Mouse (Mus musculus) embryo, embryonic 11 days (tissue): Measurements from ENCODE around the gene Zfyve21.

ENCODE experiments used
- DNase-seq: peaks from one replicate; pipeline ENCODE4 v3.0.0-alpha.2; 2015

Gene Zfyve21

GRCm38 (mm10) chr12:111800459-111801183 is 13.3 kb upstream of the Zfyve21 start:
- no peak for DNase-seq

- DNase-seq = no peak
Measured at GRCm38 (mm10) chr12:111803538-111803937, 10.4 kb upstream of the Zfyve21 start.

DNA sequence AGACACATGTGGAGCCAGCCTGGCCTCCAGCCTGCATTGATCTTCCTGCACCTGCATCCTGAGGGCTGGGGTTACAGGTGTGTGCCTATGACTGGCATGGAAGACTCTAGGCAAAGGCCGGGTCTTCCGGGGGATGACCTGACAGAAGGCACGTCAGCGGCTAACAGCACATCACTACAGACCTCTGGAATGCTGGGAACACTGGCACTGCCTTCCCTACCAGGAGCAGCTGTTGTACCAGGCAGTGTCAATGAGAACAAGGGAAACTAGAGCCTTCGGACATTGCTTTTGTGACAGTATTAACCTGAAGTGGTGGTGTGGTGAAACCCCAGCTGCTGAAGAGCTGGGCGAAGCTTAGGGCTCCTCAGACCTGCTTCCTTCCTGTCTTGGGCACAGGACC is 5.2 kb upstream of the Zfyve21 start:
- no peak for DNase-seq

DNA sequence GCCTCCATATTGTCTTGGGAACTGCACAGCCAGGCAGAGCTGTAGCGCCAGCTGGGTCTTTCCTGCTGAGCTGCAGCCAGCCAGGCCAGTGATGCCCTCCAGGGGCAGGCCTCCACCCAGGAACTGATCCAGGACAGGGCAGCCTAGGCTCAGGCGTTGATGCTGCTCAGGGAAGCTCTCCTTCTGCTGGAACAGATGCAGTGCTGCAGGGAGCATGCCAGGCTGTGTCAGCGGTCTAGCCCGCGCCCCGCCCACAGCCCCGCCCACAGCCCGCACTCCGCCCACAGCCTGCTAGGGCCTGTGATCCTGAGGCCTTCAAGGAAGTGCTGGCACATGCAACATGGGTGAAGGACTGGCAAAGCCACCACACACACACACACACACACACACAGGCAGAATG is 4.2 kb upstream of the Zfyve21 start:
- peak; percentile 79 for DNase-seq

DNA sequence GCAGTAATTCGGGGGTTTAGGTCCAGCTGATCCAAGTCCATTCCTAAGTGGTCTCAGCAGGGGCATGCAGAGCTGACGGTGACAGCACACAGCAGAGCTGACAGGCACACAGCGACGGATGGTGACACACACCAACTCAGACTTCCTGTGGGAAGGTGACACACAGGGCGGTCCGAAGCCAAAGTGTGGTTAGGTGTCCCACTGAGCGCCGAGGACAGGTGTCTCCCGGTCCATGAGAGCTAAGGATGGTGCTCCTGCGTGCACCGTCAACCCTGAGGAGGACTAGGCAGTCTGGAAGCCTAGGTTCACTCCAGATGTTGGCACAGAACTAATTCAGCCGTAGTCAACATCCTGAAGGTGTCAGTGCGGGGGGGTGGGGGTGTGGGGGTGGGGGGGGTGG is 1.9 kb upstream of the Zfyve21 start:
- no peak for DNase-seq

DNA sequence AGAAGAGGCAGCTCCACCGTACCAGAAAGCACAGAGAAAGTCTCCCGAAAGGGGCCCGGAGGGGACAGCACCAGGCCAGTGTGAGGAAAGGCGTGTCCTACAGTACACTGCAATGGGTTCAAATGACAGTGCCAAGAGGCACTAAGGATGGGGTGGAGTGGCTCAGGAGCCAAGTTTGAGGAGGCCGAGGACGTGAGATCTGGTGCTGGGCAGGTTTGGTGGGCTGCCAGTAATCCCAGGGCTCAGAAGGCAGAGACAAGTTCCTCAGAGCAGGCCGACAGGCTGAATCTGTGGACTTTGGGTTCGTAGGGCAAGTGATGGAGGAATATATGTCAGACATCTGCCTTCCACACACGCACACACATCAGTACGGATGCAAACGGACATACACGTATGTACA is 1.4 kb upstream of the Zfyve21 start:
- DNase-seq = no peak

GRCm38 (mm10) chr12:111813111-111813765 is 732 bp upstream of the Zfyve21 start:
- peak; percentile 12 for DNase-seq

DNA sequence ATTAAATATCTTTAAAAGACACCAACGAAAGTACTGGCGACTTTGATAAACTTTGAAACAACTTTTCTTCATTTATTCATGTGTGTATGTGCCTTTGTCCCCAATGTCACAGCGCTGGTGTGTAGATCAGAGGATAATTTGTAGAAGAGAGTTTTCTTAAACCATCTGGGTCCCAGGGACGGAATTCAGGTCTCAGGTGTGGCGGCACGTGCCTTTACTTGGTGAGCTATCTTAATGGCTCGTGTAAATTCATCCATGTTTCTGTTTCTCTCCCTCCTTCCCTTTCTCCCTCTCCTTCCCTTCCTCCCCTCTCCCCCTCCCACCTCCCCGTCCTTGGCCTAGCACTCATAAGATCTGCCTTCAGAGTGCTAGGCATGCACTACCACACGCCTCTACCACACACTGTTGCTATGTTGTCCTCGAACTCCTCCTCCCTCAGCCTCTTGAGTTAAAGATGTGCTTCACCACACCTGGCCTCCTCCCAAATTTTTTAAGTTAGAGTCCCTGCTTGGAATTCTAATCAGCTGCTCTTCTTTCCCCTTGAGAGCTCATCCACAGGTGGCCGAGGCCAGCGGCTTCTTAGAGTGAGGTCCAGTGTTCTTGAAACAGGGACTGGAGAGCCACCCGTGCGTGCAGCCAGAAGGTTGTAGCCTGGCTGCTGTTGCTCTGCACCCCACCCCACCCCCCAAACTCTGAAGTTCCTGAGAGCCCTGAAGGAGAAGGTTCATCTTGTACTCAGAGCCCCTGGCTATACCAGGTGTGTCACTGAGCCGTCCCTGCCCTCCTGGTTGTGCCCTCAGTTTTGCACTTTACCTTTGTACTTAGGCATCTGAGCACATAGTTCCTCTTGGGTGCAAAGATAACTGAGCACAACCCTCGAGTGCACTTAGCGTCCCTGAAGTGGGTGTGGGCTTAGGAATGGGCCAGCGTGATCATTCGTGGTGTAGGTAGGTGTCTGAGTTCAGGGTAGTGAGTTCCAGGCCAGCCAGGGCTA is 1.1 kb downstream of the Zfyve21 start:
- DNase-seq = peak; percentile 27

- peak; percentile 6 for DNase-seq
Measured at GRCm38 (mm10) chr12:111816528-111816927, 2.6 kb downstream of the Zfyve21 start.

DNA sequence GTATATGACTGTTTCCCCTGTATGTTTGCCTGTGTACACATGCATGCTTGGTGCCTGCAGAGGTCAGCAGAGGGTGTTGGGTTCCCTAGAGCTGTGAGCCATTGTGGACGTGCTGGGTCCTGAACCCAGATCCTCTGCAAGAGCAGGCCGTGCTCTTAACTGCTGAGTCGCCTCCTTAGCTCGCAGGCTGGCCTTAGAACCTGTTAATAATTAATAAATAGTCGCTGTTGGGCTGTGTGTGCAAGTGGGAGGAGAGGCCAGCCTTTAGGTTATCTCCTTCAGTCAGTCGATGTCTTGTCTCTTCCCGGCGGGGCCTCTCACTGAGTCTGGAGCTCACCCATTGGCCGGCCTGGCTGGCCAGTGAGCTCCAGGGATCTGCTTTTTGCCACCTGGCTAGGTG is 3.0 kb downstream of the Zfyve21 start:
- DNase-seq = no peak

DNA sequence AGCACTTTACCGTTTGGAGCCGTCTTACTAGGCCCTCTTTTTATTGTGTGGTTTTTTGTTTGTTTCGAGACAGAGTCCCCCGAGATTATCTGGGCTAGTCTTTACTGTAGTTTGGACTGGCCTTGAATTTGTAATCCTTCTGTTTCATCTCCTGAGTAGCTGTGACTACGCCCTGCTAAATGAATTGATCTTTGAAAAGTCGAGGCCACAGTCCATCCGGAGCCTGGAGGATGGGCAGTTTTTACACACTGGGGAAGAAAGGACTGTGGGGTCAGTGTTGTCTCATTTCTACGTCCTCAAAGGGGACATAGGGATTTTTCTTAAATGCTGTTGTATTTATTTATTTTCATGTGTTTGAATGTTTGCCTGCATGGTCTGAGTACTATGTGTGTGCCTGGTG is 4.0 kb downstream of the Zfyve21 start:
- DNase-seq = no peak

GRCm38 (mm10) chr12:111819936-111820335 is 6.0 kb downstream of the Zfyve21 start:
- no peak for DNase-seq

GRCm38 (mm10) chr12:111820708-111821107 is 6.7 kb downstream of the Zfyve21 start:
- no peak for DNase-seq

DNA sequence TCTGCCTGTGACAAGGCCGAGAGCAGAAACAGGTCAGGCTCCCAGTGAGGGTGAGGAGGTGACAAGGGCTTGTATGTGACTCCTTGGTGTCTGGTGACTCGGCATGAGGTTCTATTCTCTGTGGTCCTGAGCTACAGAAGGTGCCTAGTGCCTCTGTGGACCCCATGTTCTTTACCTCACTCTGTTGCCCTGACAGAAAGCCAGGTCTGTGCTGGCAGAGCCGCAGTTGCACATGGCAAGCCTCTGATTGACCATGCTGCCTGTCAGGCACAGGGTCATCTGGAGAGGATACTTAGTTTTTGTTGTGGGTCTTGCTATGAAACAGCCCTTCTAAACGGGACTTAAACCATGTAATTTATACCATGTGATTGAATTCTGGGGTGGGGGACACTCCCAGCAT is 8.0 kb downstream of the Zfyve21 start:
- no peak for DNase-seq

- no peak for DNase-seq
Measured at GRCm38 (mm10) chr12:111827556-111827955, 13.6 kb downstream of the Zfyve21 start.

DNA sequence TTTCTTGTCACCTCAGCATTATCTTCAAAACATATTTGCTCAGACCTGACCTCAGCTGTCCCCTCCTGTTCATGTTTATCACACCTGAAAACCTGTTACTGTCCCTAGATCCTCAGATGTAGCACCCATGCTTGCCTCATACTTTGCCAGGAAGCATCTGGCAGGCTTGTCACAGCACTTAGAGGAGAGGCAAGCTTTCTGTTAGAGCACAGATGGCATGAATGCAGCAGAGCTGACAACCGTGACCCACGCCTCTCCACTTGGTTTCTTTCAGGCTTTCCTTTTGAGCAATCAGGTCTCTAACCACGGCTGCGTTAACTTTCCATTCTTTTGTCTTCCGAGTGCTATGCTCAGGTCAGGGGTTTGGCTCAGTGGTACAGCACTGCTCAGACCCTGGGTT is 15.5 kb downstream of the Zfyve21 start:
- no peak for DNase-seq

DNA sequence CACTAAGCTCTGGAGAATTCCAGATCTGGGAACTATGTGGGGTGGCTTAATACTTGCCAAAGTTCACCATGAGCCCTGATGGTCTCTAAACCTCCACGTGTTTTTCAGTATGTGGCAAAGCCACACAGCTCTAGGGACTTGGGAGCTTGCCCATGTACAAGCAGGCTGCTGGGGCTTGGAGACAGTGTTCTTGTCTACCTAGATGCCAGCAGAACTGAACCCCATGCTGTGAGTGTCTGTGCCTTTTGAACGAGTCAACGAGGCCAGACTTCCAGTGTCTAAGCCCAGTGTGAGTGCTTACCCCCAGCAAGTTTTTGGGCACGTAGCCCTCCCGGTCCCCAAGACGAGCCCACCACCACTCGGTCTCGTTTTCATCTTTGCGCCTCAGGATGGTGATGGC is 16.0 kb downstream of the Zfyve21 start:
- no peak for DNase-seq

- no peak for DNase-seq
Measured at GRCm38 (mm10) chr12:111830375-111830774, 16.4 kb downstream of the Zfyve21 start.

DNA sequence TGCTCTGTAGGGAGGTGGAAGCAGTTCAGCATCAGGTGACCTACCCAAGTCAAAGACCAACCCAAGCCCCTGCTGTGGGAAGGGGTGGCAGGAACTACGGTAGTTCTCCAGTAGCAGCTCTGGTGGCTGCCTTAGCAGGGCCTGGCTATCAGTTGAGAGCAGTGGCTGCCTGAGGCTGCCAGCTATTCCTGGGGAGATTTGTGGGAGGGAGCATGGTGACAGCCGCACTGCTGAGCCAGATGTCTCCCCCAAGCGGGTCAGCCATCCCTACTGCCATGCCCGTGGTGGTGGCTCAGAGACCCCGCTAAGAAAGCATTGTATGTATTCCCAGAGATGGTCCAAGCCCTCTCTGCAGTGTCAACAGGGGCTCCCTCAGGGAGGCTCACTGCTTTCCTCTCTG is 18.7 kb downstream of the Zfyve21 start:
- no peak for DNase-seq

- DNase-seq = no peak
Measured at GRCm38 (mm10) chr12:111833457-111833856, 19.5 kb downstream of the Zfyve21 start.

DNA sequence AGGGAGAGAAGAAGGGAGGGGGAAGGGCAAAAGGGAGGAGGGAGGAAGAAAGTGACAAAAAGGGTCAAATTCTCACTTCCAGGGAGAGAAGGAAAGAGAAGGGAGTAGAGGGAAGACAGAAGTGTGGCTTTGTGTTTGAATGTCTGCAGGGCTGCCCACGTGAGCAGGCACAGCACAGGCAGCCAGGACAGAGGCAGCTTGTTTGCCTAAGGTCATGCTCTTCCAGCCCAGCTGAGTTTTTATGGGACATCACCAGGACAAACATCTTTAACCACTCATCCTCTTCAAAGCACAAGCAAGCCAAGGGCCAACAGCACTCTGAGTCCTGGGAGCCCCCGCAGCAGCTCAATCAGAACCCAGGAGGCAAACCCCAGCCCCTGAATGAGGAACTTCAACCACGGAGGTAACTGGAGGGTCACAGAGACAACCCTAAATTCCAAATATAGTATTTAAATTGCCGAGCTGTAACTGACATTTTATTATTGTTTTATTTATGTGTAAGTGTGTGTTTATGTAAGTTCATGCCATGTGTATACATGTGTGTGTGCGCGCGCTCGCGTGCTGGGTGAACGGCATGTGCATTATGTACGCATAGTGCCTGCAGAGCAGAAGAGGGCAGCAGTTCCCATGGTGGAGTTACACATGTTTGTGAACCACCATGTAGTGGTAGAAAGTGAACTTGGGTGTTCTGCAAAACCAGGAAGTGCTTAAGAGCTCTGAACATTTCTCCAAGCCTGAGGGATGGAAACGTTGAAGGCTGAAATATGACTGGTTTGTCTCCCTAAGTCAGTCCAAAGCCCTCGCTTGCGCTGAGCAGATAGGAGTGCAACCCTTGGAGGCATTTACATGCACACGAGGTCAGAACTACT is 28.8 kb downstream of the Zfyve21 start:
- DNase-seq = peak; percentile 7

DNA sequence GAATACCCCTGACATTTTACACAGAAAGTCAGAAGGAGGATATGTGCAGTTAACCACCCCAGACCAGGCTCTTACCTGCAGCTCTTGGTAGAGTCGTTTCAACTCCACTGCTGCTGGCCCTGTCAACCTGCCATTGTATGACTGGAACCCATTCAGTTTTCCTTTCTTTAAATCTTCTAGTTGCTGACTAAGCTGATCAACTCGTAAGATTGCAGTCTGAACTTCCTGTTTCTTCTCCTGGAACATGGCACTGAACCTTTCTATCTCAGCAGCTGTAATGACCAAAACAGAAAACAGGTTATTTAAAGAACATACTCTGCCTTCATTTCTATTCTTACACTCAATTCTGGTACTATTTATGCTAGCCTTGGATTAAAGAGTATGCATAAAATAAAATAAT is 29.5 kb downstream of the Zfyve21 start:
- DNase-seq = no peak

DNA sequence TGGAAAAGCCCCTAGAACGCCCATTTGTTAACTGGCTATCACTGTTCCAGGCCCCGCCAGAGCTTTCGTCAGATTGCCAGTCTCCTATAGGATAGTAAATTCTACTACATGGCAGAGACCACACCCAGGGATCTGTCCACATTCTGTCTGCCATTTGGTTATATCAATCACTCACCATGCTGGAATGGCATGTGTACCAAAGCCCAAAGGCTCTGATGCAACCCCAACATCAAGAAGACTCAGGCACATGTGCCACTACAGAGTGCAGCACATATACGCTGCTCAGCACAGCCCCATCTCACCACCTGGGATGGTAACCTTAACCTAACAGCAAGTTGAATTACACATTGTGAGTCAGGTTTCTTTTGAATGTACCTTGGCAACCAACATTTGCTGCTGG is 32.0 kb downstream of the Zfyve21 start:
- DNase-seq = no peak
